Mouse (Mus musculus) forebrain, embryonic 16.5 days (tissue): ENCODE data around the gene Stambp. TPM values are rescaled to one million over a fixed set of nuclear protein-coding genes. Genes with fewer than 3 reads are reported as not detected.

Source experiments
- ATAC-seq: fragments of 200-750 bp; cut with Nextera tagmentation; 2 replicates; pipeline ENCODE4 v1.8.0; 2017; ENCODE audit warnings: mild to moderate bottlenecking, moderate library complexity
- H3K27ac ChIP-seq: fragments of 300-500 bp; sonication (generic); 2 replicates; pipeline ENCODE4 v1.5.1; 2014; ENCODE audit warnings: low read length, control low read depth
- H3K27me3 ChIP-seq: fragments of 300-500 bp; sonication (generic); replicated peaks from 2 replicates; pipeline ENCODE4 v1.6.1; 2014; ENCODE audit warnings: low read length; ENCODE audit not compliant: control insufficient read depth, insufficient read depth
- H3K36me3 ChIP-seq: fragments of 300-500 bp; sonication (generic); 2 replicates; pipeline ENCODE4 v1.6.1; 2014; ENCODE audit not compliant: control insufficient read depth, insufficient read depth
- H3K4me1 ChIP-seq: fragments of 300-500 bp; sonication (generic); replicated peaks from 2 replicates; pipeline ENCODE4 v1.6.1; 2014; ENCODE audit warnings: low read length; ENCODE audit not compliant: control insufficient read depth, insufficient read depth
- H3K4me2 ChIP-seq: fragments of 300-500 bp; sonication (generic); 2 replicates; pipeline ENCODE4 v1.6.1; 2014; ENCODE audit warnings: mild to moderate bottlenecking, low read length, control low read depth
- H3K4me3 ChIP-seq: fragments of 300-500 bp; sonication (generic); replicated peaks from 2 replicates; pipeline ENCODE4 v1.5.1; 2014; ENCODE audit warnings: mild to moderate bottlenecking, low read length, control low read depth
- H3K9ac ChIP-seq: fragments of 300-500 bp; sonication (generic); replicated peaks from 2 replicates; pipeline ENCODE4 v1.6.1; 2014; ENCODE audit warnings: low read depth, low read length, control low read depth
- H3K9me3 ChIP-seq: fragments of 300-500 bp; sonication (generic); 2 replicates; pipeline ENCODE4 v1.6.1; 2016; ENCODE audit warnings: low read length; ENCODE audit not compliant: control insufficient read depth
- WGBS: fragments of 180-500 bp; shearing (Covaris S2); extraction: QIAGEN DNeasy Blood & Tissue Kit; methylation state at CpG from one replicate; pipeline ENCODE4 v1.1.7; 2014; 5-methylcytosine and 5-hydroxymethylcytosine counted together
- polyA plus RNA-seq: library from polyadenylated mRNA; unstranded; fragments of >200 nt; fragmentation: Nextera tagmentation; extraction: Ambion mirVana; gene quantifications from 2 replicates; pipeline ENCODE4 v1.2.1, GENCODE M21; 2015

The Stambp gene
- polyA plus RNA-seq, 1 experiment from 2014 or later = 59.2 TPM

- 0 out of 2 replicates have a peak, but pooled peaks have one; percentile 20 for ATAC-seq
- 40% methylated on average over 20 of the region's 20 CpGs for WGBS
- Histone ChIP-seq H3K4me2 (no peak overlapping the region; the same call in 1 of the 2 replicates), H3K27me3 (peaks cover 2% of the 10 kb centered on the region; the same call in 1 of the 2 replicates), H3K9me3 (no peaks in the 10 kb centered on the region), H3K9ac (no peak overlapping the region), H3K4me1 (no peaks in the 10 kb centered on the region), H3K27ac (no peak overlapping the region), H3K36me3 (no peaks in the 10 kb centered on the region), H3K4me3 (no peak overlapping the region)
Measured at GRCm38 (mm10) chr6:83582135-83582937, 9.8 kb upstream of the Stambp start.

GRCm38 (mm10) chr6:83577534-83577933, 5.0 kb upstream of the Stambp start:
- Histone ChIP-seq H3K4me2 (no peak overlapping the region), H3K9ac (no peak overlapping the region), H3K36me3 (no peaks in the 10 kb centered on the region), H3K9me3 (no peaks in the 10 kb centered on the region), H3K4me3 (no peak overlapping the region), H3K4me1 (peaks cover 4% of the 10 kb centered on the region; the same call in 1 of the 2 replicates), H3K27ac (no peak overlapping the region), H3K27me3 (peaks cover 7% of the 10 kb centered on the region)
- no peak for ATAC-seq

GRCm38 (mm10) chr6:83575609-83576008, 3.1 kb upstream of the Stambp start:
- WGBS = 80% methylated on average over 4 of the region's 4 CpGs
- peaks cover 7% of the 10 kb centered on the region for H3K27me3 ChIP-seq
- no peaks in the 10 kb centered on the region for H3K9me3 ChIP-seq
- H3K4me1 ChIP-seq = peaks cover 15% of the 10 kb centered on the region
- H3K4me2 ChIP-seq = no peak overlapping the region
- H3K9ac ChIP-seq = no peak overlapping the region
- no peak for ATAC-seq
- no peak overlapping the region for H3K4me3 ChIP-seq
- no peaks in the 10 kb centered on the region for H3K36me3 ChIP-seq
- H3K27ac ChIP-seq = no peak overlapping the region

- H3K4me3 ChIP-seq = peak overlapping the region; percentile 82
- H3K27ac ChIP-seq = peak overlapping the region; percentile 89
- H3K4me1 ChIP-seq = peaks cover 15% of the 10 kb centered on the region
- WGBS = 4% methylated on average over 37 of the region's 37 CpGs
- H3K36me3 ChIP-seq = no peaks in the 10 kb centered on the region
- H3K9ac ChIP-seq = peak overlapping the region; percentile 85
- peaks cover 5% of the 10 kb centered on the region for H3K27me3 ChIP-seq
- peak; percentile 98 for ATAC-seq
- peak overlapping the region; percentile 94 for H3K4me2 ChIP-seq
- no peaks in the 10 kb centered on the region for H3K9me3 ChIP-seq
Measured at GRCm38 (mm10) chr6:83571840-83572667, 475 bp downstream of the Stambp start.

GRCm38 (mm10) chr6:83568901-83569862, 3.3 kb downstream of the Stambp start:
- WGBS = 76% methylated on average over 20 of the region's 20 CpGs
- no peak overlapping the region for H3K27ac ChIP-seq
- H3K4me1 ChIP-seq = peaks cover 15% of the 10 kb centered on the region
- H3K9me3 ChIP-seq = no peaks in the 10 kb centered on the region
- no peak overlapping the region for H3K4me3 ChIP-seq
- no peak overlapping the region for H3K9ac ChIP-seq
- ATAC-seq = no peak
- H3K4me2 ChIP-seq = no peak overlapping the region
- H3K27me3 ChIP-seq = no peaks in the 10 kb centered on the region
- no peaks in the 10 kb centered on the region for H3K36me3 ChIP-seq

GRCm38 (mm10) chr6:83555972-83556371, 16.6 kb downstream of the Stambp start:
- H3K4me3 ChIP-seq = no peak overlapping the region
- H3K36me3 ChIP-seq = peaks cover 17% of the 10 kb centered on the region
- 89% methylated on average over 6 of the region's 6 CpGs for WGBS
- ATAC-seq = no peak
- no peak overlapping the region for H3K4me2 ChIP-seq
- H3K4me1 ChIP-seq = no peaks in the 10 kb centered on the region
- no peak overlapping the region for H3K27ac ChIP-seq
- H3K9ac ChIP-seq = no peak overlapping the region
- H3K9me3 ChIP-seq = no peaks in the 10 kb centered on the region
- no peaks in the 10 kb centered on the region for H3K27me3 ChIP-seq

GRCm38 (mm10) chr6:83548346-83548745, 24.2 kb downstream of the Stambp start:
- H3K36me3 ChIP-seq = peaks cover 9% of the 10 kb centered on the region; the same call in 1 of the 2 replicates
- 34% methylated on average over 5 of the region's 5 CpGs for WGBS
- H3K9me3 ChIP-seq = no peaks in the 10 kb centered on the region
- no peak overlapping the region for H3K4me3 ChIP-seq
- no peak overlapping the region for H3K9ac ChIP-seq
- H3K27ac ChIP-seq = no peak overlapping the region
- ATAC-seq = no peak
- H3K4me2 ChIP-seq = no peak overlapping the region
- H3K27me3 ChIP-seq = no peaks in the 10 kb centered on the region
- H3K4me1 ChIP-seq = no peaks in the 10 kb centered on the region

GRCm38 (mm10) chr6:83545778-83546177, 26.8 kb downstream of the Stambp start:
- no peaks in the 10 kb centered on the region for H3K27me3 ChIP-seq
- H3K9me3 ChIP-seq = no peaks in the 10 kb centered on the region
- H3K4me1 ChIP-seq = no peaks in the 10 kb centered on the region
- H3K9ac ChIP-seq = no peak overlapping the region
- no peak overlapping the region for H3K4me3 ChIP-seq
- ATAC-seq = no peak
- H3K36me3 ChIP-seq = peaks cover 9% of the 10 kb centered on the region; the same call in 1 of the 2 replicates
- WGBS = 81% methylated on average over 3 of the region's 3 CpGs
- no peak overlapping the region for H3K4me2 ChIP-seq
- no peak overlapping the region for H3K27ac ChIP-seq
